Mouse (Mus musculus): ENCODE results near the gene Map1b. TPM values are rescaled to one million over a fixed set of nuclear protein-coding genes. Genes with fewer than 3 reads are reported as not detected.

The Map1b gene
- polyA plus RNA-seq, 1 experiment from 2014 or later: 1,306 TPM

DNA sequence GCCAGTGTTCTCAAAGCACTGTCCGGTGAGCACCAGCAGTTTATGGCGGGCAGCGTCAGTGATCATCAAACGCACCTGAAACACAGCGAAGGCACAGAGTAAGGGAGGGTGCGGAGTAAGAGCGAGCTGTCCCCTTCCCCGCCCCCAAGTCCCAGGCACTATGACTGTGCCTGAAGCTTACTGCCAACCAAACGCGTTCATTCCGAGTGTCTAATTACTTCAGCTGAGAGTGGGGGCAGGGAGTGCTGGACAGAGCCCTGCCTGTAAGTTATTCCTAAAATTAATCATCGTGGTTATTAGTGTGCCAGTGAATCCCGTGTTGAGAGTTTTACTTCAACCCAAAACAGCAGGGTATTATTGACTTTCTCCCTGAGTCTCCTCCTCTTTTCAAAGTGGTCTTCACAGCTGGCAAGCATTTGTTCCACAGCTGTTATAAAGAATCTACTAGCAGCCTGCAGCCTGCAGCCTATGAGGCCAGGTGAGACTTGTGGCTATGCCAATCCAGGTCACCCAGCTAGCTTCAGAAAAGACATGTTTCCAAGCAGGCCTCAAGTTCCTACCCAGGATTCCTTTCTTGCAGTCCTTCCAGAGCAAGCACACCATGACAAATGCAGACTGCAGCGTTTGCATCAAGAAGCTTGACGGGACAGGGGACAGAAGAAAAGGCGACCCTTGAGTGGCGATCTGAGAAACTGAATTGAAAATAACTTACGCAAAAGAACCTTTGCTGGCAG, 74.5 kb downstream of the Map1b start:
- Histone ChIP-seq H3K4me2 (peak overlapping the region; percentile 61), H3K4me3 (replicated peaks) (peak overlapping the region; percentile 40), H3K4me1 (peaks cover 65% of the 10 kb centered on the region), H3K36me3 (replicated peaks) (peaks cover 67% of the 10 kb centered on the region), H3K27me3 (no peaks in the 10 kb centered on the region), H3K9ac (peak overlapping the region; percentile 56), H3K27ac (peak overlapping the region; percentile 98), H3K9me3 (no peaks in the 10 kb centered on the region)
- 29% methylated on average over 18 of the region's 18 CpGs for WGBS
- ATAC-seq (ENCODE audit: low FRiP score): no peak

DNA sequence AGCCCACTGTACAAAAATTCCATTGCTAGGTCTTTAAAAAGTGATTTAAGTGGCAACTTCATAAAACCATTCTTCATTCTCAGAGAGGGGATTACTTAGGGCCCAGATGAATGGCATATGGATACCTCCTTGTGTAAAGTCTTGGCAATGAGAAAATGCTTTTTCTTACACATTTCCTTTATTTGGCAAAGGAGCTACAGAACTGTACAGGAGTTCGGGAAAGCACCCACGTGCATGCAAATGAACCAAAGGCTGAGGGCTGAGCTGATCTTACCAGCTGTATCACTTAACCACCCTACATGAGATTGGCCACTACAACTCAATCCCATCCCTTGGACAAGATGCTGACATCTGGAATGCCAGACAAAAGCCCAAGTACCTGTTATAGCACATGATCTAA, 76.1 kb downstream of the Map1b start:
- Histone ChIP-seq H3K27ac (no peak overlapping the region), H3K4me3 (replicated peaks) (no peak overlapping the region), H3K36me3 (replicated peaks) (peaks cover 81% of the 10 kb centered on the region), H3K9ac (no peak overlapping the region), H3K9me3 (no peaks in the 10 kb centered on the region), H3K27me3 (no peaks in the 10 kb centered on the region), H3K4me2 (no peak overlapping the region), H3K4me1 (peaks cover 49% of the 10 kb centered on the region)
- ATAC-seq (ENCODE audit: low FRiP score): no peak
- 81% methylated on average over 2 of the region's 2 CpGs for WGBS

GRCm38 (mm10) chr13:99439357-99439756, 77.0 kb downstream of the Map1b start:
- H3K36me3 ChIP-seq (replicated peaks): peaks cover 90% of the 10 kb centered on the region
- no peaks in the 10 kb centered on the region for H3K27me3 ChIP-seq
- H3K9me3 ChIP-seq: no peaks in the 10 kb centered on the region
- WGBS: 92% methylated on average over 5 of the region's 5 CpGs
- H3K4me3 ChIP-seq (replicated peaks): no peak overlapping the region
- no peak overlapping the region for H3K9ac ChIP-seq
- peaks cover 41% of the 10 kb centered on the region for H3K4me1 ChIP-seq
- no peak for ATAC-seq (ENCODE audit: low FRiP score)
- no peak overlapping the region for H3K4me2 ChIP-seq
- no peak overlapping the region for H3K27ac ChIP-seq

- no peaks in the 10 kb centered on the region for H3K9me3 ChIP-seq
- H3K4me1 ChIP-seq: peaks cover 18% of the 10 kb centered on the region
- no peak overlapping the region for H3K9ac ChIP-seq
- H3K27ac ChIP-seq: no peak overlapping the region
- H3K4me3 ChIP-seq (replicated peaks): no peak overlapping the region
- peaks cover 100% of the 10 kb centered on the region for H3K36me3 ChIP-seq (replicated peaks)
- no peaks in the 10 kb centered on the region for H3K27me3 ChIP-seq
- no peak overlapping the region for H3K4me2 ChIP-seq
- ATAC-seq (ENCODE audit: low FRiP score): no peak
These were observed 79.3 kb downstream of the Map1b start for GRCm38 (mm10) chr13:99437051-99437450.

DNA sequence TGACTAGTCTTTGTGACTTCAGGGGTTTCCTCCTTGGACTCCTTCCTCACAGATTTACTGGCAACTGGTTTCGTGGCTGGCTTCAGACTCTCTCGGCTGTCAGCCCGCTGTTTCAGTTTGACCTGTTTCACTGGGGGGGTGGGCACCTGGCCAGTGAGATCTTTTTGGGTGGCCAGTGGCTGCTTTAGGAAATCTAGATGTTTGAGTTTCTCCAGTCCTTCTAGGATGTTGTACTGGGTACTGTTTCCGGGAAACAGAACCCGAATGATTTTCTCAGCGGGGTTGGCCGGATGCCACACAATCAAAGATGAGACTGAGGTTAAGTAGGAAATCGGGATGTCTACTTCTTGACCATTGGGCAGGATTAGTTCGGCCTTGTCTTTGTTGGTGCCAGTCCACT, 81.8 kb downstream of the Map1b start:
- no peaks in the 10 kb centered on the region for H3K4me1 ChIP-seq
- no peaks in the 10 kb centered on the region for H3K9me3 ChIP-seq
- ATAC-seq (ENCODE audit: low FRiP score): no peak
- no peak overlapping the region for H3K4me2 ChIP-seq
- H3K4me3 ChIP-seq (replicated peaks): no peak overlapping the region
- peaks cover 100% of the 10 kb centered on the region for H3K36me3 ChIP-seq (replicated peaks)
- H3K27me3 ChIP-seq: no peaks in the 10 kb centered on the region
- no peak overlapping the region for H3K27ac ChIP-seq
- WGBS: 95% methylated on average over 9 of the region's 9 CpGs
- no peak overlapping the region for H3K9ac ChIP-seq

DNA sequence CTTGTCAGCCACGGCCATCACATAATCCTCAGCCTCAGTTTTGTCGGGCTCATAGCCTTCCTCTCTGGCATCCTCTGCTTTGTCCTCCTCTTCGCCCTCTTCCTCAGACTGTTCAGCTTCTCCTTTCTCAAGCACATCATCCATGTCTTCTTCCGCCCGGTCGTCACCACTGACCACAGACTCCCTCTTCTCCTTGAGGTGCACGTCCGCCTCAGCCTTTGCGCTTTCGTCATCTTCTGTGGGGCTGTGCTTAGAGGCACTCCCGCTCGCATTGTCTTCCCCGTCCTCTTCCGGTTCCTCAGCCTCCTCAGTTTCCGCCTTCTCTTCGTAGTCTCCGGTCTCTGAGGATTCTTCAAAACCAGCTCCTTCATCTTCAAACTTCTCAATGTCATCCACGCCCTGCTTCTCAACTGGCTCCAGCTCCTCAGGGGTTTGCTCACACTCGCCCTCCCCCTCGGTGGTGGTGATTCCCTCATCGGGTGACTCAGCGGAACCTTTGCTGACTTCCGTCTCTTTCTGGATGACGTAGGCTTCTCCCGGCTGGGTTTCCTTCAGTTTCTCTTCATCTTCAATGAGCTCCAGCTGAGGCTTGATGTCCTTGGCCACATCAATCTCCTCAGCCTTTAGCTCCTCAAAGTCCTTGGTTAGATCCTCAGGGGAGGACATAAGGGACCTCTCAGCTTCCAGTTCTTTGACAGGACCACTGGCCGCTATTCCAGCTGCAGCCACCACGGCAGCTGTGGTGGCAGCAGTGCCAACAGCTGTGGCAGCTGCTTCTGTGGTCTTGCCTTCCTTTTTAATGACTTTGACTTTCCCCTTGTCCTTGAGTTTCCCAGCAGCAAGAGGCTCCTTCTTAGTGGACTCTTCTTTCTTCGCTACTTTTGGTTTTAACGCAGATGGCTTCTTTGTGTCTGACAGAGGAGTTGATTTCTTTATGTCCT, 83.0 kb downstream of the Map1b start:
- no peak overlapping the region for H3K9ac ChIP-seq
- no peak overlapping the region for H3K4me3 ChIP-seq (replicated peaks)
- peaks cover 100% of the 10 kb centered on the region for H3K36me3 ChIP-seq (replicated peaks)
- H3K9me3 ChIP-seq: no peaks in the 10 kb centered on the region
- H3K4me2 ChIP-seq: no peak overlapping the region
- no peaks in the 10 kb centered on the region for H3K27me3 ChIP-seq
- no peaks in the 10 kb centered on the region; the same call in 1 of the 2 replicates for H3K4me1 ChIP-seq
- 95% methylated on average over 29 of the region's 29 CpGs for WGBS
- ATAC-seq (ENCODE audit: low FRiP score): no peak
- no peak overlapping the region for H3K27ac ChIP-seq

GRCm38 (mm10) chr13:99423581-99423980, 92.8 kb downstream of the Map1b start:
- Histone ChIP-seq H3K9ac (no peak overlapping the region), H3K36me3 (replicated peaks) (peaks cover 72% of the 10 kb centered on the region), H3K4me1 (no peaks in the 10 kb centered on the region; the same call in 1 of the 2 replicates), H3K27ac (no peak overlapping the region), H3K4me3 (replicated peaks) (no peak overlapping the region), H3K4me2 (no peak overlapping the region), H3K27me3 (no peaks in the 10 kb centered on the region), H3K9me3 (no peaks in the 10 kb centered on the region)
- 92% methylated on average over 13 of the region's 13 CpGs for WGBS
- no peak for ATAC-seq (ENCODE audit: low FRiP score)

DNA sequence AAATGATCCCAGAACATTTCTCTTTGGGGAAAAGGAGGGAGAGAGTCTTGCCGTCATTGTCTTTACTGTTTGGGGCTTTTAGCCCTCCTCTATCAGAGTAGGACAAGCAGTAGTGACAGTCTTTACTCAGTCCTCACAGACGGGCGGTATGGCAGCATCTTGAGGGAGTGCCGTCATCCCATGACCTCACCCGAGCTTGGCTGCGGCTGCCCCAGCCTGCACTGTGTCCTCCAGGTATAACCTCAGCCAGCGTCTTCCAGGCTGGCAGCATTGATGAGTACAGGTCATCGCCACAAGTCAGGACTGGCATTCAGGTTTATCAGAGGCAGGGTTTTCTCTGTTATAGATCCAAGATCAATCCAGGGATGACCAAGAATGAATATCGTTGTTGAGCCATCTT, 99.7 kb downstream of the Map1b start:
- no peak for ATAC-seq (ENCODE audit: low FRiP score)
- WGBS: 85% methylated on average over 9 of the region's 9 CpGs
- no peaks in the 10 kb centered on the region for H3K27me3 ChIP-seq
- no peaks in the 10 kb centered on the region for H3K9me3 ChIP-seq
- H3K36me3 ChIP-seq (replicated peaks): peaks cover 38% of the 10 kb centered on the region
- no peak overlapping the region for H3K4me3 ChIP-seq (replicated peaks)
- H3K9ac ChIP-seq: no peak overlapping the region
- H3K27ac ChIP-seq: 0 out of 2 replicates have a peak overlapping the region, but pooled peaks have one; percentile 37
- no peak overlapping the region for H3K4me2 ChIP-seq
- peaks cover 30% of the 10 kb centered on the region for H3K4me1 ChIP-seq

GRCm38 (mm10) chr13:99414352-99414742, 102.0 kb downstream of the Map1b start:
- Histone ChIP-seq H3K36me3 (replicated peaks) (peaks cover 44% of the 10 kb centered on the region), H3K9ac (0 out of 2 replicates have a peak overlapping the region, but pooled peaks have one; percentile 12)

DNA sequence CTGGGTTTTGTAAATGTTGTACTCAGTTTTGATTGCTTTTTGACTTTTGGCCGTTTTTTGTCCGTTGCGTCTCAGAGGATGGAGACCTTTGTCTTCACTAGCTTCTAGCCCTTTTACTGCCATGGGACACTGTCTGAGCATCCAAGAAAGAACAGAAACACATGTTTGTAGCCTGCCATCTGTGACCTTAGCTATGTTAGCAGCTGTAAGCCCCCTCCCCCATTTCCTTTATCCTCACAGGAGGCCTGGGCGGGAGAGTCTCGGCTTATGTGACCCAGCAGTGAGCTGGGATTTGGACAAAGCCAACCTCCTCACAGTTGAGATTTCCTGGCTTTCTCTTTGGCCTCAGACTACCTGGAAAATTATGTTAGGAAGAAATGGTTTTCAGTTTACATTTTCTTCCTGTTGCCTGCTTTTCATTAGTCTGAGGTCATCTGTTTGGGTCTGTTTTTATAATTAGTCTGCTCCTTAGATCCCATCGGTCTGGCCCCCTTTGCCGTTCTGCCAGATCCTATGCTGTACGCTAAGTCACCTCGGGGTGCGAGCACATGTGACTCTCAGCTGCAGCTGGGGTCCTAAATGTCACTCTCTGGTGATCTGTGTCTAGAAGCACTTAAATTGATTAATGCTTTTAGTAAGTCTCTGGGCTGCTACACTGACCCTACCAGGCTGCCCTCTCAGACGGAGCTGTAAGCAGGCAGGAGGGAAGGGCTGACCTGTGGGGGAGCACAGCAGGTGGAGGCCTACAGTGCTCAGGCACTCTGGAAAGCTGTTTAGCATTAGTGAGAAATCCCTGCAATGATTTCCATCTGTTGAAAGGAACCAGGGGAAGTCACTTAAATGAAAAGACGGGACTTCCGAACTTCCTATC, 102.6 kb downstream of the Map1b start:
- Histone ChIP-seq H3K4me3 (replicated peaks) (no peak overlapping the region), H3K36me3 (replicated peaks) (peaks cover 44% of the 10 kb centered on the region), H3K27ac (peak overlapping the region; percentile 66; the same call in 1 of the 2 replicates), H3K9me3 (no peaks in the 10 kb centered on the region), H3K4me2 (no peak overlapping the region), H3K4me1 (peaks cover 36% of the 10 kb centered on the region), H3K27me3 (no peaks in the 10 kb centered on the region), H3K9ac (0 out of 2 replicates have a peak overlapping the region, but pooled peaks have one; percentile 12)
- 44% methylated on average over 13 of the region's 13 CpGs for WGBS
- no peak for ATAC-seq (ENCODE audit: low FRiP score)

More at GRCm38 (mm10) chr13:99414352-99414742, 102.0 kb downstream of the Map1b start:
- 49% methylated on average over 10 of the region's 10 CpGs for WGBS
- no peak overlapping the region for H3K4me3 ChIP-seq (replicated peaks)
- H3K4me1 ChIP-seq: peaks cover 30% of the 10 kb centered on the region
- H3K9me3 ChIP-seq: no peaks in the 10 kb centered on the region
- H3K27me3 ChIP-seq: no peaks in the 10 kb centered on the region
- no peak overlapping the region for H3K4me2 ChIP-seq
- H3K27ac ChIP-seq: no peak overlapping the region; the same call in 1 of the 2 replicates
- no peak for ATAC-seq (ENCODE audit: low FRiP score)

DNA sequence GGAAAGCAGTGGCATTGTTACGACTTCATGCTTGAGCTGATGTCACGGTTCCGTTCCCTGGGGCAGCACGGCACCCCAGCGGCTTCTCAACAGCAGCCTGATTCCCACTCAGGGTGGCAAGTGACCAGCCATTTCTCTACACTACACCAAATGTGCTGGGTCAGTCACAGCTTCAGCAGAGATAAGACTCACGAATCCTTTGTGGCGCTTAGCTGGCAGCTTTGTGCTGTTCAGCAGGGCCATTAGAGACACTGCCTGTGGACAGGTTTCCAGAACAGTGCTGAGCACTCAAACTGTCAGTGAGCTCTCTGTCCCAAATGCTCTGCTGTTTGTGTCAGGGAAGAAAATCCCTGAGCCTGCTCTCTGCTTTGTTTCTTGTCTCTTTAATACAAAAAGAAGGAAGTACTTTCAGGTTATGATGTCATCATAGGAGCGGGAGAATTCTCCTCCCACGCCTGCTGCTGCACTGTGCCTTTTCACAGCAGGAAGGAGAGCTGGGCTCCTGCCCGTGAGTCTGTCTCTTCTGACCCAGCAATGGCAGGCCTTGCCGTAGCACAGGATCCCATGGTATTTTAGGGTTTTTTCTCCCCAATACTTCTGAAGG, 103.8 kb downstream of the Map1b start:
- H3K9me3 ChIP-seq: no peaks in the 10 kb centered on the region
- no peak for ATAC-seq (ENCODE audit: low FRiP score)
- H3K4me3 ChIP-seq (replicated peaks): no peak overlapping the region
- H3K36me3 ChIP-seq (replicated peaks): peaks cover 44% of the 10 kb centered on the region
- no peak overlapping the region for H3K4me2 ChIP-seq
- peak overlapping the region; percentile 66 for H3K27ac ChIP-seq
- H3K27me3 ChIP-seq: no peaks in the 10 kb centered on the region
- H3K9ac ChIP-seq: 0 out of 2 replicates have a peak overlapping the region, but pooled peaks have one; percentile 21
- 60% methylated on average over 11 of the region's 11 CpGs for WGBS
- peaks cover 38% of the 10 kb centered on the region for H3K4me1 ChIP-seq

Data from forebrain, embryonic 12.5 days (tissue).